Mouse (Mus musculus) cerebellum, postnatal 4 days (tissue): ENCODE measurements around the gene Trpc3.
"Not testable (repeated sequence)": the region's sequence is repeated elsewhere in the genome, so short reads cannot be mapped to it uniquely, and the experiment has no call there.

Experiments
- DNase-seq, 2 experiments: peaks; one replicate each; pipeline ENCODE4 v3.0.0; 2022; ENCODE audit warnings: low spot score in 2 of 2, mixed read lengths in 1 of 2

The Trpc3 gene

GRCm38 (mm10) chr3:36599773-36600172 lies 90.2 kb downstream of the Trpc3 start:
- DNase-seq: not testable (repeated sequence)

- no peak for DNase-seq
Observed at GRCm38 (mm10) chr3:36598811-36599210, 91.2 kb downstream of the Trpc3 start.

GRCm38 (mm10) chr3:36571827-36572378 lies 118.1 kb downstream of the Trpc3 start, which contains the start of gene Ccna2:
TSS of gene Ccna2 (minus strand) at chr3:36572150.
- peak; percentile 96 to 98 for DNase-seq

GRCm38 (mm10) chr3:36571361-36571826 lies 118.6 kb downstream of the Trpc3 start:
- DNase-seq: no peak
